Mouse (Mus musculus): ENCODE results near the gene Trp53i11. TPM values are rescaled to one million over a fixed set of nuclear protein-coding genes. Genes with fewer than 3 reads are reported as not detected.

Gene Trp53i11
- total and polyA plus RNA-seq, 3 experiments = not detected

GRCm38 (mm10) chr2:93228480-93228824 is 41.1 kb downstream of the Trp53i11 start:
- no peak for DNase-seq (ENCODE audit: low read depth, low spot score)
- Histone ChIP-seq H3K9me3 (replicated peaks; ENCODE audit: insufficient read depth, low read length) (no peaks in the 10 kb centered on the region), H3K4me3 (ENCODE audit: control insufficient read depth in 1 of 2, insufficient read depth in 1 of 2, low read depth in 2 of 2, low read length in 2 of 2) (no peak overlapping the region), H3K4me1 (ENCODE audit: control insufficient read depth in 1 of 2, insufficient read depth in 2 of 2, low read length in 2 of 2) (0 out of 4 replicates have a peak, but pooled peaks cover 0 to 7% of the 10 kb centered on the region in 2 experiments), H3K36me3 (ENCODE audit: control insufficient read depth in 1 of 2, insufficient read depth in 2 of 2, low read length in 2 of 2) (no peaks in the 10 kb centered on the region), H3K79me2 (ENCODE audit: control insufficient read depth, insufficient read depth, low read length, poor library complexity) (no peaks in the 10 kb centered on the region), H3K27me3 (ENCODE audit: control insufficient read depth in 1 of 2, insufficient read depth in 2 of 2, low read length in 2 of 2) (peaks cover 0 to 1% of the 10 kb centered on the region in 2 experiments; a peak in 1 of 4 replicates), H3K27ac (ENCODE audit: control insufficient read depth, low read depth, low read length) (no peak overlapping the region), H3K9ac (ENCODE audit: control insufficient read depth, low read depth, low read length, poor library complexity, severe bottlenecking) (no peak overlapping the region)
- TF ChIP-seq USF1 (IDR thresholded peaks at IDR 0.05; ENCODE audit: low read depth, low read length) (no peak), ZC3H11A (IDR thresholded peaks at IDR 0.05; ENCODE audit: low read depth, low read length) (no peak), CHD1 (IDR thresholded peaks at IDR 0.05; ENCODE audit: low read depth, low read length) (no peak), POLR2AphosphoS2 (IDR thresholded peaks at IDR 0.05; ENCODE audit: low read length) (no peak), JUND (IDR thresholded peaks at IDR 0.05; ENCODE audit: low read depth, low read length) (no peak), SMC3 (IDR thresholded peaks at IDR 0.05; ENCODE audit: low read depth, low read length) (no peak), ELF1 (IDR thresholded peaks at IDR 0.05; ENCODE audit: low read depth, low read length) (no peak), EP300 (IDR thresholded peaks at IDR 0.05; ENCODE audit: low read depth in 1 of 2, low read length in 2 of 2) (no peak), E2F4 (IDR thresholded peaks at IDR 0.05; ENCODE audit: borderline replicate concordance, low read depth, low read length) (no peak)

GRCm38 (mm10) chr2:93232141-93232540 is 44.8 kb downstream of the Trp53i11 start:
- H3K9me3 ChIP-seq (replicated peaks; ENCODE audit: insufficient read depth, low read length) = no peaks in the 10 kb centered on the region
- H3K9ac ChIP-seq (ENCODE audit: control insufficient read depth, low read depth, low read length, poor library complexity, severe bottlenecking) = no peak overlapping the region
- H3K36me3 ChIP-seq (ENCODE audit: control insufficient read depth in 1 of 2, insufficient read depth in 2 of 2, low read length in 2 of 2) = no peaks in the 10 kb centered on the region
- H3K79me2 ChIP-seq (ENCODE audit: control insufficient read depth, insufficient read depth, low read length, poor library complexity) = no peaks in the 10 kb centered on the region
- peaks cover 0 to 1% of the 10 kb centered on the region in 2 experiments; a peak in 1 of 4 replicates for H3K27me3 ChIP-seq (ENCODE audit: control insufficient read depth in 1 of 2, insufficient read depth in 2 of 2, low read length in 2 of 2)
- DNase-seq (ENCODE audit: low read depth, low spot score) = no peak
- H3K27ac ChIP-seq (ENCODE audit: control insufficient read depth, low read depth, low read length) = no peak overlapping the region
- H3K4me3 ChIP-seq (ENCODE audit: control insufficient read depth in 1 of 2, insufficient read depth in 1 of 2, low read depth in 2 of 2, low read length in 2 of 2) = no peak overlapping the region
- H3K4me1 ChIP-seq (ENCODE audit: control insufficient read depth in 1 of 2, insufficient read depth in 2 of 2, low read length in 2 of 2) = 0 out of 4 replicates have a peak, but pooled peaks cover 0 to 7% of the 10 kb centered on the region in 2 experiments
- no peak for TF ChIP-seq MEF2A (IDR thresholded peaks at IDR 0.05; ENCODE audit: extremely low read depth, insufficient replicate concordance, low read depth, low read length, poor library complexity, severe bottlenecking)
- TF ChIP-seq JUND (IDR thresholded peaks at IDR 0.05; ENCODE audit: low read depth, low read length) = no peak
- no peak for TF ChIP-seq POLR2A (IDR thresholded peaks at IDR 0.05; ENCODE audit: control insufficient read depth in 1 of 2, insufficient read depth in 1 of 2, low read depth in 1 of 2, low read length in 2 of 2, poor library complexity in 1 of 2)
- no peak for TF ChIP-seq MYC (IDR thresholded peaks at IDR 0.05; ENCODE audit: low read depth, low read length)
- no peak for TF ChIP-seq TAL1 (IDR thresholded peaks at IDR 0.05; ENCODE audit: low read length)
- TF ChIP-seq ZC3H11A (IDR thresholded peaks at IDR 0.05; ENCODE audit: low read depth, low read length) = no peak
- no peak for TF ChIP-seq GATA1 (IDR thresholded peaks at IDR 0.05; ENCODE audit: low read depth, low read length)
- no peak for TF ChIP-seq USF1 (IDR thresholded peaks at IDR 0.05; ENCODE audit: low read depth, low read length)
- no peak for TF ChIP-seq GABPA (IDR thresholded peaks at IDR 0.05; ENCODE audit: low read depth, low read length)
- TF ChIP-seq USF2 (IDR thresholded peaks at IDR 0.05; ENCODE audit: borderline replicate concordance in 1 of 2, insufficient read depth in 1 of 2, low read depth in 1 of 2, low read length in 2 of 2) = no peak
- no peak for TF ChIP-seq RAD21 (IDR thresholded peaks at IDR 0.05; ENCODE audit: low read depth, low read length)
- TF ChIP-seq MYB (IDR thresholded peaks at IDR 0.05; ENCODE audit: low read depth, low read length) = no peak
- TF ChIP-seq SIN3A (IDR thresholded peaks at IDR 0.05; ENCODE audit: low read length) = no peak
